Mouse (Mus musculus) heart, embryonic 15.5 days (tissue): ENCODE results near the gene Prdx1. TPM values are rescaled to one million over a fixed set of nuclear protein-coding genes. Genes with fewer than 3 reads are reported as not detected.
"Not testable (repeated sequence)": the region's sequence is repeated elsewhere in the genome, so short reads cannot be mapped to it uniquely, and the experiment has no call there.

Experiments used
- ATAC-seq: fragments of 200-750 bp; cut with Nextera tagmentation; replicated peaks from 2 replicates; pipeline ENCODE4 v1.8.0; 2017; ENCODE audit warnings: low read depth, moderate TSS enrichment; ENCODE audit not compliant: insufficient number of reproducible peaks, insufficient read depth, low FRiP score
- H3K27ac ChIP-seq: fragments of 300-500 bp; sonication (generic); 2 replicates; pipeline ENCODE4 v1.5.1; 2015; ENCODE audit warnings: mild to moderate bottlenecking, inconsistent platforms
- H3K27me3 ChIP-seq: fragments of 300-500 bp; sonication (generic); 2 replicates; pipeline ENCODE4 v1.6.1; 2015; ENCODE audit warnings: inconsistent platforms
- H3K36me3 ChIP-seq: fragments of 300-500 bp; sonication (generic); 2 replicates; pipeline ENCODE4 v1.6.1; 2015; ENCODE audit warnings: mild to moderate bottlenecking, inconsistent platforms
- H3K4me1 ChIP-seq: fragments of 300-500 bp; sonication (generic); replicated peaks from 2 replicates; pipeline ENCODE4 v1.6.1; 2015; ENCODE audit warnings: inconsistent platforms
- H3K4me2 ChIP-seq: fragments of 300-500 bp; sonication (generic); 2 replicates; pipeline ENCODE4 v1.6.1; 2015; ENCODE audit warnings: inconsistent platforms, mild to moderate bottlenecking, moderate library complexity
- H3K4me3 ChIP-seq: fragments of 300-500 bp; sonication (generic); 2 replicates; pipeline ENCODE4 v1.5.1; 2015; ENCODE audit warnings: mild to moderate bottlenecking, inconsistent platforms
- H3K9ac ChIP-seq: fragments of 300-500 bp; sonication (generic); 2 replicates; pipeline ENCODE4 v1.6.1; 2015; ENCODE audit warnings: mild to moderate bottlenecking, inconsistent platforms
- H3K9me3 ChIP-seq: fragments of 300-500 bp; sonication (generic); replicated peaks from 2 replicates; pipeline ENCODE4 v1.6.1; 2016; ENCODE audit warnings: inconsistent platforms
- WGBS: fragments of 180-500 bp; shearing (Covaris S2); methylation state at CpG from one replicate; pipeline ENCODE4 v1.1.7; 2015; ENCODE audit warnings: mixed read lengths; 5-methylcytosine and 5-hydroxymethylcytosine counted together
- polyA plus RNA-seq: library from polyadenylated mRNA; unstranded; fragments of >200 nt; fragmentation: Nextera tagmentation; extraction: Ambion mirVana; gene quantifications from 2 replicates; pipeline ENCODE4 v1.2.1, GENCODE M21; 2015

Gene Prdx1
- polyA plus RNA-seq, 1 experiment from 2014 or later: 967 TPM

GRCm38 (mm10) chr4:116677808-116678207, 7.5 kb upstream of the Prdx1 start:
- no peak overlapping the region for H3K4me2 ChIP-seq
- H3K9ac ChIP-seq: no peak overlapping the region
- no peaks in the 10 kb centered on the region for H3K27me3 ChIP-seq
- WGBS: 74% methylated on average over 1 of the region's 1 CpGs
- no peaks in the 10 kb centered on the region for H3K9me3 ChIP-seq
- H3K4me1 ChIP-seq: no peaks in the 10 kb centered on the region; the same call in 1 of the 2 replicates
- H3K4me3 ChIP-seq: no peak overlapping the region
- H3K36me3 ChIP-seq: no peaks in the 10 kb centered on the region
- no peak overlapping the region for H3K27ac ChIP-seq
- ATAC-seq: no peak

GRCm38 (mm10) chr4:116679141-116679540, 6.2 kb upstream of the Prdx1 start:
- Histone ChIP-seq H3K9ac (no peak overlapping the region), H3K9me3 (no peaks in the 10 kb centered on the region), H3K36me3 (no peaks in the 10 kb centered on the region), H3K4me2 (no peak overlapping the region), H3K27ac (no peak overlapping the region), H3K4me3 (no peak overlapping the region), H3K27me3 (no peaks in the 10 kb centered on the region), H3K4me1 (no peaks in the 10 kb centered on the region)
- ATAC-seq: no peak
- 45% methylated on average over 5 of the region's 5 CpGs for WGBS

DNA sequence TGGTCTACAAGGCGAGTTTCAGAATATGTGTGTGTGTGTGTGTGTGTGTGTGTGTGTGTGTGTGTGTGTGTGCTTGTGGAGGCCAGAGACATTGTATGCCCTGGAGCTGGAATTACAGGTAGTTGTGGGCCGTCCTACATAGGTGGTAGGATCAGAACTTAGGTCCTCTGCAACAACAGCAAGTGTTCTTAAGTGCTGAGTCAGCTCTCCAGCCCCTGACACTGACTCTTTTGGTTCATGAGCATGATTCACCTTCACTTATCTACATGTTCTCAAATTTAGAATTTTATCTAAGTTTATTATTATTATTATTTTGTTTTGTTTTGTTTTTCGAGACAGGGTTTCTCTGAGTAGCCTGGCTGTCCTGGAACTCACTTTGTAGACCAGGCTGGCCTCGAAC, 4.8 kb upstream of the Prdx1 start:
- ATAC-seq, H3K9ac ChIP-seq: not testable (repeated sequence)

DNA sequence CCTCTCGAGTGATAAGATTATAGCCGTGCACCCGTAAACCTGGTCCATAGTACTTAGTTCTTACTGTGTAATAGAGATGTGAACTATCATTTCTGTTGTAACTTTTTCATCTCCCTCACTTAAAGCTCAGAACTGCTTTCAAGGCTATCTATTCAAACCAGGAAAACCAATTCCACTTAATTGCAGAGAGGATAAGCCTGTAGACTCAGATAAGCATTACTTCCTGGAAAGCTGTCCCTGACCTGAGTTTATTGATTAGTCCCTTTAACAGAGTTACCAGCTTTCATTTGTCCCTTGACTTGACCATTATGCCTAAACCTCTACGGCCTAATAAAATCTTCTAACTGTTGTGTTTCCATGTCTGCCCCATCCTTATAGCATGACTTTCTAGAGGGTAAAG, 1.4 kb upstream of the Prdx1 start:
- no peak overlapping the region for H3K4me3 ChIP-seq
- peaks cover 13% of the 10 kb centered on the region; the same call in 1 of the 2 replicates for H3K36me3 ChIP-seq
- ATAC-seq: no peak

More for the DNA sequence above, 4.8 kb upstream of the Prdx1 start:
- H3K9me3 ChIP-seq, H3K36me3 ChIP-seq, H3K4me3 ChIP-seq, H3K4me2 ChIP-seq, H3K4me1 ChIP-seq, H3K27me3 ChIP-seq, H3K27ac ChIP-seq: not testable (repeated sequence)
- 87% methylated on average over 4 of the region's 4 CpGs for WGBS

GRCm38 (mm10) chr4:116684665-116685064, 679 bp upstream of the Prdx1 start:
- Histone ChIP-seq H3K27ac (peak overlapping the region; percentile 99), H3K27me3 (no peaks in the 10 kb centered on the region), H3K9ac (0 out of 2 replicates have a peak overlapping the region, but pooled peaks have one; percentile 90), H3K36me3 (peaks cover 20% of the 10 kb centered on the region), H3K4me1 (peaks cover 22% of the 10 kb centered on the region), H3K4me2 (peak overlapping the region; percentile 76), H3K9me3 (no peaks in the 10 kb centered on the region), H3K4me3 (peak overlapping the region; percentile 86)
- WGBS: 72% methylated on average over 2 of the region's 2 CpGs
- no peak for ATAC-seq

More for the DNA sequence above, 1.4 kb upstream of the Prdx1 start:
- no peaks in the 10 kb centered on the region for H3K9me3 ChIP-seq
- peaks cover 19% of the 10 kb centered on the region for H3K4me1 ChIP-seq
- H3K4me2 ChIP-seq: no peak overlapping the region
- WGBS: 73% methylated on average over 4 of the region's 4 CpGs
- no peak overlapping the region for H3K9ac ChIP-seq
- H3K27me3 ChIP-seq: no peaks in the 10 kb centered on the region
- no peak overlapping the region for H3K27ac ChIP-seq

- Histone ChIP-seq H3K27me3 (no peaks in the 10 kb centered on the region), H3K4me3 (peak overlapping the region; percentile 86), H3K9me3 (no peaks in the 10 kb centered on the region), H3K36me3 (peaks cover 38% of the 10 kb centered on the region), H3K4me1 (peaks cover 22% of the 10 kb centered on the region), H3K9ac (peak overlapping the region; percentile 90), H3K4me2 (peak overlapping the region; percentile 76), H3K27ac (no peak overlapping the region)
- ATAC-seq: no peak
- WGBS: 32% methylated on average over 1 of the region's 1 CpGs
Measured at GRCm38 (mm10) chr4:116687041-116687440, 1.7 kb downstream of the Prdx1 start.

DNA sequence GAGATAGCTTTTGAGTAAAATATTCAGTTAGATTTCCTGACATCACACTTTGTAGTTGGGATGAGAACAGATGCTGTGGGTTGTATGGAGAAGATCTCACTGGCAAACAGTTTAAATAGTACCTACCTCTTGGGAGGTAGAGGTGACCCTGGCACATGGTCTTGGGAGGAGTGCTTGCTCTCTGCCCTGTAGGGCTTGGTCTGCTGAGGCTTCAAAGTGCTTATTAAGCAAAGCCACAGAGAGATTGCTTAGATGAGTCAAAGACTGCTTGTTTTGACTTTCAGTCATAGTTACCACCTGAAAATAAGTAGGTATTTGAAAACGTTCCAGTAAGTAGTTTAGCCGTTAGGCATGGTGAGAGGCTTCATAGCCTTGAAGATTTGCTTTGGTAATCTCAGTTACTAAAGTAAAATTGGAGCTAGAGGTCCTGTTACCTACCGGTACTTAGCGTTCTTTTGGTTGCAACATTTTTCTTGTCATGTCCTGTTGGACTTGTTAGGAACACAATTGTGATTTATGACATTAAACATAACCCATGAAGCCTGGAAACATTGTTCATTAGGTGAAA, 4.0 kb downstream of the Prdx1 start:
- no peak for ATAC-seq
- 82% methylated on average over 4 of the region's 4 CpGs for WGBS
- no peaks in the 10 kb centered on the region for H3K27me3 ChIP-seq
- no peak overlapping the region for H3K4me2 ChIP-seq
- peaks cover 22% of the 10 kb centered on the region for H3K4me1 ChIP-seq
- H3K36me3 ChIP-seq: peaks cover 60% of the 10 kb centered on the region
- no peak overlapping the region for H3K27ac ChIP-seq
- no peak overlapping the region for H3K4me3 ChIP-seq
- H3K9me3 ChIP-seq: no peaks in the 10 kb centered on the region
- no peak overlapping the region for H3K9ac ChIP-seq

DNA sequence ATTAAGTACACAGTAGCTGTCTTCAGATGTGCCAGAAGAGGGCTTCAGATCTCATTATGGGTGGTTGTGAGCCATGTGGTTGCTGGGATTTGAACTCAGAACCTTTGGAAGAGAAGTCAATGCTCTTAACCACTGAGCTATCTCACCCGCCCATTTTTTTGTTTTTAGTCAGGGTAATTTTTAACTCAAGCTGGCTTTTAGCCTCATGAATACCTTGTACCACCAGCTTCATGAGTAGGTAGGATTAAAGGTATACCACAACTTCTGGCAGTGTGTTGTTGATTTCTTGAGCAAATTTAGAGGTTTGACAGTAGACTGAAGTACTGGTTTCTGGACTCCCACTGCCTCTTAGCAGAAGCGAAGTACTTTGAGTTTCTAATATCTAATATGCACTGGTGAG, 6.8 kb downstream of the Prdx1 start:
- no peak for ATAC-seq
- peaks cover 80% of the 10 kb centered on the region for H3K36me3 ChIP-seq
- WGBS: 87% methylated on average over 2 of the region's 2 CpGs
- no peak overlapping the region for H3K9ac ChIP-seq
- H3K4me2 ChIP-seq: no peak overlapping the region
- no peak overlapping the region for H3K4me3 ChIP-seq
- H3K27me3 ChIP-seq: no peaks in the 10 kb centered on the region
- H3K27ac ChIP-seq: no peak overlapping the region
- no peaks in the 10 kb centered on the region for H3K9me3 ChIP-seq
- H3K4me1 ChIP-seq: peaks cover 8% of the 10 kb centered on the region

DNA sequence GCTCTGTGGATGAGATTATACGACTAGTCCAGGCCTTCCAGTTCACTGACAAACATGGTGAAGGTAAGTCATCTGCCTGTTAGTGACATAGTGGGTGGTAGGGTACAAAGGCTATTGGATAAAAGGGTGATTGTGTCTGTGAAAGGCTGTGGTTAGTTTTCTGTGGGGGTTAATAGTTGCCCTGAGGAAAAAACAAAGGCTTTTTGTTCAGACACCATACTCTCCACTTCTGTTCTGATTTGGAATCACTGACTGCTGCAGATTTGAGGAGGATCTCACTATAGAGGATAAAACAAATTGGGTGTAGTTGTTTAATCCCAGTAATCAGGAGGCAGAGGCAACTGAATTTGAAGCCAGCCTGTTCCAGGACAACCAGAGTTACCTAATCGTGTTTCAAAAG, 8.4 kb downstream of the Prdx1 start:
- Histone ChIP-seq H3K36me3 (peaks cover 74% of the 10 kb centered on the region), H3K27me3 (no peaks in the 10 kb centered on the region), H3K4me2 (no peak overlapping the region), H3K4me3 (no peak overlapping the region), H3K27ac (no peak overlapping the region), H3K4me1 (peaks cover 9% of the 10 kb centered on the region), H3K9me3 (no peaks in the 10 kb centered on the region), H3K9ac (no peak overlapping the region)
- ATAC-seq: no peak
- WGBS: 84% methylated on average over 2 of the region's 2 CpGs

DNA sequence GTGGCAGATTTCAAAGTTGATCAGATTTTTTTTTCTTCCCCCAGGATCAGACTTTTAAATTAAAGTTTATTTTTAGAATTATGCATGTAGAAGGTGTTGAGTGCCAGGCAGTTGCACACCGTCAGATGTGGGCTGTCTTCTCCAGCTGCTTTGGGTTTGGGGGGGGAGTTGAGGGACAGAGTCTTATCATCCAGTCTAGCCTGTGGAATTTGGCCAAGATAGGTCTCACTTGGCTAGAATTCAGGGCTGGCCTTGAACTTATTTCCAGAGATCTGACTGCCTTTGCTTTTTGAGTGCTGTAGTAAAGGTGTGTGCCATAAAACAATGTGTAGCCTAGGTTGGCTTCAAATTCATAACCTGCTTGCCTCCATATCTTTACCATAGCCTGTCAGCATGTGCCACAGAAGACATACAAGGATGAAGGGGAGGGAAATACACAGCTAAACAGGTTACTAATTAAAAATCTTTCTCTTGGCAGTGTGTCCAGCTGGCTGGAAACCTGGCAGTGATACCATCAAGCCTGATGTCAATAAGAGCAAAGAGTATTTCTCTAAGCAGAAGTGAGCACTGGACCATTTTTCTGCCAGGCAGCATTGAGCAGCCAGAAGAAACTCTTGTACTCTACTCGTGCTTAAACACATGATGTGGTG, 13.5 kb downstream of the Prdx1 start:
- no peak for ATAC-seq
- peaks cover 50% of the 10 kb centered on the region for H3K36me3 ChIP-seq
- WGBS: 26% methylated on average over 2 of the region's 2 CpGs
- H3K9me3 ChIP-seq: no peaks in the 10 kb centered on the region
- no peak overlapping the region for H3K9ac ChIP-seq
- H3K27me3 ChIP-seq: no peaks in the 10 kb centered on the region
- no peak overlapping the region for H3K4me3 ChIP-seq
- H3K27ac ChIP-seq: peak overlapping the region; percentile 46
- peaks cover 7% of the 10 kb centered on the region for H3K4me1 ChIP-seq
- no peak overlapping the region for H3K4me2 ChIP-seq

DNA sequence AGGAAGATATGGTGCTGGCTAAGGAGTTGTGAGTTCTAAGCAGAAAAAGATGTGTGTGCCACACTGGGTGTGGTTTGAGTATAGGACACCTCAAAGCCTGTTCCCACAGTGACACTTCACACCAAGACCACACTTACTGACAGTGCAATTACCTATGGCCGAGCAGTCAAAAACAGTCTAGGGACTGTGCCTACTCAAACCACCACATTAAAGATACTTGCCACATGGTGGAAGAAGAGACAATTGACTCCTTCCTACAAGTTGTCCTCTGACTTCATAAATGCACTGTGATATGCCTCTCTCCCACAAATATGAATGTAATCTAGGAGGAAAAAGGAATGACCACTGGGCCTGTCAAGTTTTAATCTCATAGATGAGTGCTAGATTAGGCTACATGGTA, 15.6 kb downstream of the Prdx1 start:
- Histone ChIP-seq H3K36me3 (peaks cover 38% of the 10 kb centered on the region), H3K27me3 (no peaks in the 10 kb centered on the region), H3K9ac (no peak overlapping the region), H3K4me2 (no peak overlapping the region), H3K27ac (no peak overlapping the region), H3K9me3 (no peaks in the 10 kb centered on the region), H3K4me1 (peaks cover 7% of the 10 kb centered on the region), H3K4me3 (no peak overlapping the region)
- no peak for ATAC-seq
- WGBS: 72% methylated on average over 1 of the region's 1 CpGs

DNA sequence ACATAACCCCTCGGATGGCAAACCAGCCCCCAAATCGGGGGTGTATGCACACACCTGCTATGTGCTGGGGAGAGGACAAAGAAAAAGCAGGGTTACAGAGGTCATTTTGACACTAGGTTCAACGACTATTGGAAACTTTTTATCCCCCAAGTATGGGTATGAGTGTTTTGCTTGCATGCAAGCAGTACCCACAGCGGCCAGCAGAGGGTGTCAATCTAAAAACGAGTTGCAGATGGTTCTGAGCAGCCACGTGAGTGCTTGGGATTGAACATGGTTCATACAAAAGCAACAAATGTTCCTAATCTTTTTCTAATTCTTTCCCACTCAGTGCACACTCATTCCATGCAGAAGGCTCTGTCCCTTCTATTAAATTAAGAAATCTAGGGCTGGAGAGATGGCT, 18.5 kb downstream of the Prdx1 start:
- no peak overlapping the region for H3K4me3 ChIP-seq
- no peaks in the 10 kb centered on the region for H3K27me3 ChIP-seq
- H3K9ac ChIP-seq: no peak overlapping the region
- peaks cover 5% of the 10 kb centered on the region for H3K4me1 ChIP-seq
- no peak for ATAC-seq
- H3K36me3 ChIP-seq: peaks cover 25% of the 10 kb centered on the region
- H3K4me2 ChIP-seq: no peak overlapping the region
- no peak overlapping the region for H3K27ac ChIP-seq
- 34% methylated on average over 6 of the region's 6 CpGs for WGBS
- no peaks in the 10 kb centered on the region for H3K9me3 ChIP-seq
